Mouse (Mus musculus): Measurements from ENCODE around the gene Enpep. TPM values are rescaled to one million over a fixed set of nuclear protein-coding genes. Genes with fewer than 3 reads are reported as not detected.

The Enpep gene
- polyA plus RNA-seq (2012; rRNA removed), result 8.4 and 9.9 TPM in 2 replicates

GRCm38 (mm10) chr3:129332586-129332985 lies at the start of gene Enpep:
TSS of gene Enpep (minus strand) at chr3:129332720.

Other genes with a start within 250 kb of the Enpep start
- gene Pitx2, start 132.8 kb downstream of the Enpep start, polyA plus RNA-seq (2012; rRNA removed), result 0.19 and 0.25 TPM in 2 replicates
- 59.6 and 77.1 TPM in 2 replicates for gene Elovl6, start 199.6 kb upstream of the Enpep start, polyA plus RNA-seq (2012; rRNA removed)

Measured in ovary, adult 2 months (tissue).